Mouse (Mus musculus): Measurements from ENCODE around the gene Nrp1.
A peak's percentile ranks its signal among the peaks of the same experiment; 100 is the strongest.

The Nrp1 gene

GRCm38 (mm10) chr8:128358406-128358755 lies at the start of gene Nrp1:
Gene Nrp1 (plus strand): TSS chr8:128358604.
- DNase-seq: peak; percentile 70

- no peak for DNase-seq
Observed at GRCm38 (mm10) chr8:128320797-128321196, 37.6 kb upstream of the Nrp1 start.

GRCm38 (mm10) chr8:128327281-128327680 lies 31.1 kb upstream of the Nrp1 start:
- DNase-seq: no peak

- no peak for DNase-seq
Observed at GRCm38 (mm10) chr8:128327922-128328321, 30.5 kb upstream of the Nrp1 start.

- no peak for DNase-seq
Observed at GRCm38 (mm10) chr8:128329502-128329901, 28.9 kb upstream of the Nrp1 start.

- DNase-seq: no peak
Observed at GRCm38 (mm10) chr8:128335976-128336375, 22.4 kb upstream of the Nrp1 start.

GRCm38 (mm10) chr8:128338951-128339350 lies 19.5 kb upstream of the Nrp1 start:
- DNase-seq: no peak

GRCm38 (mm10) chr8:128339521-128339920 lies 18.9 kb upstream of the Nrp1 start:
- no peak for DNase-seq

- no peak for DNase-seq
Observed at GRCm38 (mm10) chr8:128350405-128350804, 8.0 kb upstream of the Nrp1 start.

- DNase-seq: no peak
Observed at GRCm38 (mm10) chr8:128351211-128351610, 7.2 kb upstream of the Nrp1 start.

- DNase-seq: no peak
Observed at GRCm38 (mm10) chr8:128352821-128353220, 5.6 kb upstream of the Nrp1 start.

- DNase-seq: no peak
Observed at GRCm38 (mm10) chr8:128353999-128354398, 4.4 kb upstream of the Nrp1 start.

GRCm38 (mm10) chr8:128355091-128355490 lies 3.3 kb upstream of the Nrp1 start:
- DNase-seq: no peak

- no peak for DNase-seq
Observed at GRCm38 (mm10) chr8:128356170-128356569, 2.2 kb upstream of the Nrp1 start.

- DNase-seq: peak; percentile 72
Observed at GRCm38 (mm10) chr8:128356796-128357539, 1.4 kb upstream of the Nrp1 start.

- peak; percentile 82 for DNase-seq
Observed at GRCm38 (mm10) chr8:128357540-128358405, 631 bp upstream of the Nrp1 start.

GRCm38 (mm10) chr8:128358756-128359520 lies 534 bp downstream of the Nrp1 start:
- DNase-seq: peak; percentile 64

GRCm38 (mm10) chr8:128359521-128360318 lies 1.3 kb downstream of the Nrp1 start:
- peak; percentile 76 for DNase-seq

GRCm38 (mm10) chr8:128361343-128361870 lies 3.0 kb downstream of the Nrp1 start:
- no peak for DNase-seq

GRCm38 (mm10) chr8:128362940-128363595 lies 4.7 kb downstream of the Nrp1 start:
- DNase-seq: peak; percentile 86

GRCm38 (mm10) chr8:128370496-128370895 lies 12.1 kb downstream of the Nrp1 start:
- no peak for DNase-seq

GRCm38 (mm10) chr8:128371026-128371425 lies 12.6 kb downstream of the Nrp1 start:
- no peak for DNase-seq

All from thymus, postnatal 4 days (tissue).